In genomic region chr4:123526779-123527280, GRCm38 (mm10) we compare ENCODE assay signal across 7 mouse cellular contexts.
A peak's percentile ranks its signal among the peaks of the same experiment; 100 is the strongest.
DNase-seq lines count a peak whose midpoint lies in the region; ATAC-seq lines count a peak whose summit lies in the region.

No protein-coding gene starts in this region.

- H3K36me3 ChIP-seq in lung, embryonic 16.5 days (ENCODE audit: control insufficient read depth, insufficient read depth, low read length): no peaks in the 10 kb centered on the region
- no peaks in the 10 kb centered on the region for H3K36me3 ChIP-seq in embryonic facial prominence, embryonic 14.5 days (ENCODE audit: control insufficient read depth, insufficient read depth, low read length)
- no peaks in the 10 kb centered on the region for H3K36me3 ChIP-seq in intestine, embryonic 14.5 days (ENCODE audit: control insufficient read depth, insufficient read depth, low read length)
- H3K36me3 ChIP-seq in neural tube, embryonic 15.5 days: no peaks in the 10 kb centered on the region

- no peaks in the 10 kb centered on the region for H3K27me3 ChIP-seq in lung, embryonic 16.5 days (ENCODE audit: control insufficient read depth, insufficient read depth, low read depth, low read length)
- no peaks in the 10 kb centered on the region for H3K27me3 ChIP-seq in embryonic facial prominence, embryonic 14.5 days (replicated peaks; ENCODE audit: control insufficient read depth, insufficient read depth, low read length)
- no peaks in the 10 kb centered on the region for H3K27me3 ChIP-seq in intestine, embryonic 14.5 days (replicated peaks; ENCODE audit: control insufficient read depth, insufficient read depth, low read length)
- no peaks in the 10 kb centered on the region for H3K27me3 ChIP-seq in neural tube, embryonic 15.5 days (replicated peaks)

- no peaks in the 10 kb centered on the region for H3K9me3 ChIP-seq in lung, embryonic 16.5 days (ENCODE audit: control insufficient read depth, low read length)
- H3K9me3 ChIP-seq in embryonic facial prominence, embryonic 14.5 days (ENCODE audit: control insufficient read depth, low read length): no peaks in the 10 kb centered on the region
- H3K9me3 ChIP-seq in intestine, embryonic 14.5 days (ENCODE audit: control insufficient read depth, low read length): no peaks in the 10 kb centered on the region
- H3K9me3 ChIP-seq in neural tube, embryonic 15.5 days (replicated peaks): no peaks in the 10 kb centered on the region

- ATAC-seq in lung, embryonic 16.5 days (ENCODE audit: low read depth): no peak; the same call in 1 of the 2 replicates
- ATAC-seq in embryonic facial prominence, embryonic 14.5 days (ENCODE audit: low read depth): no peak; the same call in 1 of the 2 replicates
- ATAC-seq in intestine, embryonic 14.5 days (replicated peaks; ENCODE audit: low FRiP score, low TSS enrichment, low read depth): no peak
- peak; percentile 60 for ATAC-seq in neural tube, embryonic 15.5 days (ENCODE audit: low FRiP score)

- peak overlapping the region; percentile 34; the same call in 1 of the 2 replicates for H3K9ac ChIP-seq in lung, embryonic 16.5 days (ENCODE audit: low read length)
- peak overlapping the region; percentile 56 for H3K9ac ChIP-seq in embryonic facial prominence, embryonic 14.5 days (ENCODE audit: low read depth, low read length)
- H3K9ac ChIP-seq in intestine, embryonic 14.5 days (ENCODE audit: low read length): peak overlapping the region; percentile 38; the same call in 1 of the 2 replicates
- peak overlapping the region; percentile 46 for H3K9ac ChIP-seq in neural tube, embryonic 15.5 days (replicated peaks)

- peaks cover 23% of the 10 kb centered on the region for H3K4me1 ChIP-seq in lung, embryonic 16.5 days (replicated peaks; ENCODE audit: control insufficient read depth, insufficient read depth, low read length)
- peaks cover 22% of the 10 kb centered on the region for H3K4me1 ChIP-seq in embryonic facial prominence, embryonic 14.5 days (ENCODE audit: control insufficient read depth, insufficient read depth, low read length)
- peaks cover 31% of the 10 kb centered on the region for H3K4me1 ChIP-seq in intestine, embryonic 14.5 days (replicated peaks; ENCODE audit: control insufficient read depth, insufficient read depth, low read length)
- peaks cover 71% of the 10 kb centered on the region for H3K4me1 ChIP-seq in neural tube, embryonic 15.5 days

- H3K4me3 ChIP-seq in lung, embryonic 16.5 days (ENCODE audit: low read length): peak overlapping the region; percentile 36
- peak overlapping the region; percentile 33 for H3K4me3 ChIP-seq in embryonic facial prominence, embryonic 14.5 days (ENCODE audit: low read depth, low read length)
- H3K4me3 ChIP-seq in intestine, embryonic 14.5 days (ENCODE audit: low read depth, low read length): peak overlapping the region; percentile 33
- H3K4me3 ChIP-seq in neural tube, embryonic 15.5 days (replicated peaks): peak overlapping the region; percentile 37

- WGBS in lung, embryonic 16.5 days: 40% methylated on average over 10 of the region's 10 CpGs
- 30% methylated on average over 10 of the region's 10 CpGs for WGBS in embryonic facial prominence, embryonic 14.5 days
- WGBS in intestine, embryonic 14.5 days: 24% methylated on average over 10 of the region's 10 CpGs
- WGBS in neural tube, embryonic 15.5 days: 27% methylated on average over 10 of the region's 10 CpGs

- H3K27ac ChIP-seq in lung, embryonic 16.5 days (ENCODE audit: low read length): peak overlapping the region; percentile 67
- H3K27ac ChIP-seq in embryonic facial prominence, embryonic 14.5 days (replicated peaks; ENCODE audit: low read depth, low read length): peak overlapping the region; percentile 71
- H3K27ac ChIP-seq in intestine, embryonic 14.5 days (ENCODE audit: low read depth): peak overlapping the region; percentile 69
- peak overlapping the region; percentile 89 for H3K27ac ChIP-seq in neural tube, embryonic 15.5 days (replicated peaks)

- no peak for DNase-seq in lung, postnatal 4 days
- no peak for DNase-seq in embryonic facial prominence, embryonic 14.5 days (ENCODE audit: low spot score)
- DNase-seq in intestine, embryonic 14.5 days (ENCODE audit: low spot score): no peak
- no peak for DNase-seq in adrenal gland, postnatal 4 days (ENCODE audit: low spot score in 2 of 2)
- DNase-seq in testis, postnatal 10 days (ENCODE audit: low spot score): no peak

- peak overlapping the region; percentile 59 for H3K4me2 ChIP-seq in lung, embryonic 16.5 days (ENCODE audit: low read depth, low read length)
- H3K4me2 ChIP-seq in embryonic facial prominence, embryonic 14.5 days (ENCODE audit: low read depth, low read length): peak overlapping the region; percentile 58
- H3K4me2 ChIP-seq in intestine, embryonic 14.5 days (ENCODE audit: low read length): peak overlapping the region; percentile 57
- peak overlapping the region; percentile 70 for H3K4me2 ChIP-seq in neural tube, embryonic 15.5 days
